Mouse (Mus musculus): Measurements from ENCODE around the gene A630001G21Rik. TPM values are rescaled to one million over a fixed set of nuclear protein-coding genes. Genes with fewer than 3 reads are reported as not detected.
"Not testable (repeated sequence)": the region's sequence is repeated elsewhere in the genome, so short reads cannot be mapped to it uniquely, and the experiment has no call there.

The A630001G21Rik gene
- under 1 TPM; 0.59 to 0.79 TPM for total RNA-seq (2021)
- long read RNA-seq, experiment 1, result 0 reads
- long read RNA-seq, experiment 2, result 0 reads

- no peak within 1 kb of the TSS for H3K4me3 ChIP-seq
- TF ChIP-seq CTCF (conservative IDR thresholded peaks at IDR 0.05), result no peak
- H3K27ac ChIP-seq, result no peak within 1 kb of the TSS
- no peak for DNase-seq (ENCODE audit: low spot score in 2 of 2)
These were observed at the start of gene A630001G21Rik for GRCm38 (mm10) chr1:85778436-85778835. Gene A630001G21Rik (minus strand): TSS chr1:85778643.

- no peak for TF ChIP-seq CTCF (conservative IDR thresholded peaks at IDR 0.05)
- DNase-seq (ENCODE audit: low spot score in 2 of 2), result no peak
- Histone ChIP-seq H3K4me3 (no peak overlapping the region), H3K27ac (no peak overlapping the region)
These were observed 48.7 kb upstream of the A630001G21Rik start for GRCm38 (mm10) chr1:85827166-85827565.

GRCm38 (mm10) chr1:85824905-85825304, 46.5 kb upstream of the A630001G21Rik start:
- H3K27ac ChIP-seq, result no peak overlapping the region
- no peak for TF ChIP-seq CTCF (conservative IDR thresholded peaks at IDR 0.05)
- DNase-seq (ENCODE audit: low spot score in 2 of 2), result no peak
- no peak overlapping the region for H3K4me3 ChIP-seq

GRCm38 (mm10) chr1:85822239-85822638, 43.8 kb upstream of the A630001G21Rik start:
- no peak overlapping the region for H3K4me3 ChIP-seq
- no peak for TF ChIP-seq CTCF (conservative IDR thresholded peaks at IDR 0.05)
- peak; percentile 25 to 49 for DNase-seq (ENCODE audit: low spot score in 2 of 2)
- H3K27ac ChIP-seq, result peak overlapping the region; percentile 34; the same call in 1 of the 2 replicates

- peak; percentile 50 for TF ChIP-seq CTCF (conservative IDR thresholded peaks at IDR 0.05)
- no peak for DNase-seq (ENCODE audit: low spot score in 2 of 2)
- no peak overlapping the region for H3K27ac ChIP-seq
- no peak overlapping the region for H3K4me3 ChIP-seq
These were observed 41.3 kb upstream of the A630001G21Rik start for GRCm38 (mm10) chr1:85819695-85820094.

GRCm38 (mm10) chr1:85818121-85818520, 39.7 kb upstream of the A630001G21Rik start:
- no peak overlapping the region for H3K27ac ChIP-seq
- TF ChIP-seq CTCF (conservative IDR thresholded peaks at IDR 0.05), result no peak
- no peak overlapping the region for H3K4me3 ChIP-seq
- DNase-seq (ENCODE audit: low spot score in 2 of 2), result no peak

GRCm38 (mm10) chr1:85814213-85814612, 35.8 kb upstream of the A630001G21Rik start:
- not testable (repeated sequence) for H3K4me3 ChIP-seq; DNase-seq (ENCODE audit: low spot score in 2 of 2); H3K27ac ChIP-seq

- Histone ChIP-seq H3K4me3 (no peak overlapping the region), H3K27ac (no peak overlapping the region)
- TF ChIP-seq CTCF (conservative IDR thresholded peaks at IDR 0.05), result no peak
These were observed 32.3 kb upstream of the A630001G21Rik start for GRCm38 (mm10) chr1:85810787-85811186.

GRCm38 (mm10) chr1:85810343-85810742, 31.9 kb upstream of the A630001G21Rik start:
- no peak for TF ChIP-seq CTCF (conservative IDR thresholded peaks at IDR 0.05)
- DNase-seq (ENCODE audit: low spot score in 2 of 2), result no peak
- Histone ChIP-seq H3K4me3 (no peak overlapping the region), H3K27ac (no peak overlapping the region)

More at GRCm38 (mm10) chr1:85810787-85811186, 32.3 kb upstream of the A630001G21Rik start:
- DNase-seq (ENCODE audit: low spot score in 2 of 2), result no peak

- no peak for TF ChIP-seq CTCF (conservative IDR thresholded peaks at IDR 0.05)
- H3K27ac ChIP-seq, result no peak overlapping the region
- H3K4me3 ChIP-seq, result no peak overlapping the region
- no peak for DNase-seq (ENCODE audit: low spot score in 2 of 2)
These were observed 30.8 kb upstream of the A630001G21Rik start for GRCm38 (mm10) chr1:85809256-85809655.

- Histone ChIP-seq H3K27ac (no peak overlapping the region), H3K4me3 (no peak overlapping the region)
- TF ChIP-seq CTCF (conservative IDR thresholded peaks at IDR 0.05), result no peak
- no peak for DNase-seq (ENCODE audit: low spot score in 2 of 2)
These were observed 26.1 kb upstream of the A630001G21Rik start for GRCm38 (mm10) chr1:85804551-85804950.

- no peak overlapping the region for H3K4me3 ChIP-seq
- no peak for DNase-seq (ENCODE audit: low spot score in 2 of 2)
- H3K27ac ChIP-seq, result no peak overlapping the region
- no peak for TF ChIP-seq CTCF (conservative IDR thresholded peaks at IDR 0.05)
These were observed 24.1 kb upstream of the A630001G21Rik start for GRCm38 (mm10) chr1:85802517-85802916.

GRCm38 (mm10) chr1:85799776-85800175, 21.3 kb upstream of the A630001G21Rik start:
- no peak for TF ChIP-seq CTCF (conservative IDR thresholded peaks at IDR 0.05)
- no peak overlapping the region for H3K27ac ChIP-seq
- DNase-seq (ENCODE audit: low spot score in 2 of 2), result no peak
- no peak overlapping the region for H3K4me3 ChIP-seq

GRCm38 (mm10) chr1:85795196-85795595, 16.8 kb upstream of the A630001G21Rik start:
- no peak for DNase-seq (ENCODE audit: low spot score in 2 of 2)
- TF ChIP-seq CTCF (conservative IDR thresholded peaks at IDR 0.05), result no peak
- H3K4me3 ChIP-seq, result peak overlapping the region; percentile 94
- no peak overlapping the region for H3K27ac ChIP-seq

All from layer of hippocampus, adult 2 months (tissue).